Mouse (Mus musculus) layer of hippocampus, adult 2 months (tissue): Measurements from ENCODE around the gene Mad1l1. TPM values are rescaled to one million over a fixed set of nuclear protein-coding genes. Genes with fewer than 3 reads are reported as not detected.

Experiments used
- DNase-seq, 2 experiments: peaks; one replicate each; pipeline ENCODE4 v3.0.0; 2022; ENCODE audit warnings: low spot score in 2 of 2
- H3K27ac ChIP-seq: fragments of 200-600 bp; 2 replicates; pipeline ENCODE4 v1.8.1; 2022
- H3K4me3 ChIP-seq: fragments of 200-600 bp; 2 replicates; pipeline ENCODE4 v1.8.1; 2022; ENCODE audit warnings: mild to moderate bottlenecking
- CTCF ChIP-seq: fragments of 200-600 bp; conservative IDR thresholded peaks from 2 replicates; pipeline ENCODE4 v1.8.1; 2022; ENCODE audit warnings: antibody characterized with exemption, mild to moderate bottlenecking, moderate library complexity
- total RNA-seq, 2 experiments: library from RNA; stranded (reverse); gene quantifications; 2 replicates each; pipeline ENCODE4 v1.2.3; 2021

Mad1l1 gene
- total RNA-seq, 2 experiments from 2014 or later, result 14.3 to 18.1 TPM

- Histone ChIP-seq H3K27ac (no peak overlapping the region), H3K4me3 (no peak overlapping the region)
- DNase-seq, result no peak
- peak; percentile 47 for TF ChIP-seq CTCF
Measured at GRCm38 (mm10) chr5:140306016-140306415, 15.3 kb downstream of the Mad1l1 start.

- DNase-seq, result no peak
- TF ChIP-seq CTCF, result no peak
- Histone ChIP-seq H3K4me3 (no peak overlapping the region), H3K27ac (no peak overlapping the region)
Measured at GRCm38 (mm10) chr5:140298291-140298690, 23.1 kb downstream of the Mad1l1 start.

- Histone ChIP-seq H3K27ac (no peak overlapping the region), H3K4me3 (no peak overlapping the region)
- peak; percentile 96 for TF ChIP-seq CTCF
- peak; percentile 62 to 65 for DNase-seq
Measured at GRCm38 (mm10) chr5:140292152-140292551, 29.2 kb downstream of the Mad1l1 start.

GRCm38 (mm10) chr5:140289161-140289560 is 32.2 kb downstream of the Mad1l1 start:
- Histone ChIP-seq H3K27ac (0 out of 2 replicates have a peak overlapping the region, but pooled peaks have one; percentile 14), H3K4me3 (no peak overlapping the region)
- no peak for DNase-seq
- TF ChIP-seq CTCF, result no peak

- no peak for DNase-seq
- Histone ChIP-seq H3K4me3 (no peak overlapping the region), H3K27ac (no peak overlapping the region)
- no peak for TF ChIP-seq CTCF
Measured at GRCm38 (mm10) chr5:140288287-140288686, 33.1 kb downstream of the Mad1l1 start.

GRCm38 (mm10) chr5:140284761-140285160 is 36.6 kb downstream of the Mad1l1 start:
- no peak overlapping the region for H3K4me3 ChIP-seq
- no peak for TF ChIP-seq CTCF
- peak overlapping the region; percentile 70 for H3K27ac ChIP-seq
- DNase-seq, result no peak

GRCm38 (mm10) chr5:140284011-140284410 is 37.3 kb downstream of the Mad1l1 start:
- Histone ChIP-seq H3K27ac (peak overlapping the region; percentile 70), H3K4me3 (no peak overlapping the region)
- TF ChIP-seq CTCF, result no peak
- no peak for DNase-seq

GRCm38 (mm10) chr5:140282900-140283299 is 38.5 kb downstream of the Mad1l1 start:
- no peak for DNase-seq
- Histone ChIP-seq H3K27ac (no peak overlapping the region), H3K4me3 (no peak overlapping the region)
- TF ChIP-seq CTCF, result no peak

GRCm38 (mm10) chr5:140282376-140282775 is 39.0 kb downstream of the Mad1l1 start:
- no peak overlapping the region for H3K4me3 ChIP-seq
- no peak for DNase-seq
- no peak for TF ChIP-seq CTCF
- H3K27ac ChIP-seq, result no peak overlapping the region

GRCm38 (mm10) chr5:140280205-140280604 is 41.1 kb downstream of the Mad1l1 start:
- no peak for TF ChIP-seq CTCF
- DNase-seq, result no peak
- no peak overlapping the region for H3K4me3 ChIP-seq
- peak overlapping the region; percentile 32; the same call in 1 of the 2 replicates for H3K27ac ChIP-seq

GRCm38 (mm10) chr5:140276779-140277178 is 44.6 kb downstream of the Mad1l1 start:
- no peak overlapping the region for H3K4me3 ChIP-seq
- no peak for TF ChIP-seq CTCF
- H3K27ac ChIP-seq, result peak overlapping the region; percentile 85
- peak; percentile 41 to 47 for DNase-seq

GRCm38 (mm10) chr5:140270976-140271685 is 50.2 kb downstream of the Mad1l1 start:
- DNase-seq, result no peak
- TF ChIP-seq CTCF, result no peak; the same call in none of the 2 replicates
- H3K4me3 ChIP-seq, result no peak overlapping the region
- no peak overlapping the region for H3K27ac ChIP-seq

- no peak for TF ChIP-seq CTCF
- no peak overlapping the region for H3K4me3 ChIP-seq
- DNase-seq, result no peak
- no peak overlapping the region for H3K27ac ChIP-seq
Measured at GRCm38 (mm10) chr5:140268396-140268795, 53.0 kb downstream of the Mad1l1 start.

GRCm38 (mm10) chr5:140267061-140267460 is 54.3 kb downstream of the Mad1l1 start:
- no peak for DNase-seq
- no peak overlapping the region for H3K27ac ChIP-seq
- TF ChIP-seq CTCF, result no peak
- no peak overlapping the region for H3K4me3 ChIP-seq
